Mouse (Mus musculus): ENCODE results near the gene Col4a5. TPM values are rescaled to one million over a fixed set of nuclear protein-coding genes. Genes with fewer than 3 reads are reported as not detected.

Gene Col4a5
- total RNA-seq (2014; rRNA removed) (2.5 and 3.2 TPM in 2 replicates), polyA plus RNA-seq (2012; rRNA removed) (0.58 and 0.94 TPM in 2 replicates)

- no peaks in the 10 kb centered on the region for H3K36me3 ChIP-seq (ENCODE audit: control insufficient read depth, insufficient read depth, low read length)
- TF ChIP-seq CTCF (IDR thresholded peaks at IDR 0.05; ENCODE audit: low read depth, low read length) (no peak), POLR2A (IDR thresholded peaks at IDR 0.05; ENCODE audit: extremely low read depth, insufficient read depth, low read length) (no peak)
- peak; percentile 41 for DNase-seq (ENCODE audit: extremely low read depth, low read depth, low spot score)
- H3K9ac ChIP-seq (ENCODE audit: low read depth, low read length), result peak within 1 kb of the TSS; percentile 58
- no peaks in the 10 kb centered on the region for H3K27me3 ChIP-seq (ENCODE audit: control insufficient read depth, insufficient read depth, low read length)
- H3K79me2 ChIP-seq (ENCODE audit: control insufficient read depth, insufficient read depth, low read length), result no peaks in the 10 kb centered on the region
- H3K4me1 ChIP-seq (ENCODE audit: control insufficient read depth, insufficient read depth, low read length), result no peaks in the 10 kb centered on the region
- 2% methylated on average over 13 of the region's 13 CpGs for WGBS
- H3K27ac ChIP-seq (replicated peaks; ENCODE audit: insufficient read depth, low read depth, low read length), result no peak within 1 kb of the TSS
- H3K4me3 ChIP-seq (ENCODE audit: insufficient read depth, low read depth, low read length), result peak within 1 kb of the TSS; percentile 68
Measured at GRCm38 (mm10) chrX:141475110-141475509, at the start of gene Col4a5. TSS of gene Col4a5 (plus strand) at chrX:141475385.

GRCm38 (mm10) chrX:141436780-141437179 is 38.4 kb upstream of the Col4a5 start:
- H3K27me3 ChIP-seq (ENCODE audit: control insufficient read depth, insufficient read depth, low read length), result no peaks in the 10 kb centered on the region
- H3K27ac ChIP-seq (replicated peaks; ENCODE audit: insufficient read depth, low read depth, low read length), result no peak overlapping the region
- H3K9ac ChIP-seq (ENCODE audit: low read depth, low read length), result no peak overlapping the region
- H3K4me3 ChIP-seq (ENCODE audit: insufficient read depth, low read depth, low read length), result no peak overlapping the region
- H3K4me1 ChIP-seq (ENCODE audit: control insufficient read depth, insufficient read depth, low read length), result no peaks in the 10 kb centered on the region
- H3K36me3 ChIP-seq (ENCODE audit: control insufficient read depth, insufficient read depth, low read length), result no peaks in the 10 kb centered on the region
- WGBS, result 76% methylated on average over 6 of the region's 6 CpGs
- no peak for TF ChIP-seq POLR2A (IDR thresholded peaks at IDR 0.05; ENCODE audit: extremely low read depth, insufficient read depth, low read length)
- no peak for TF ChIP-seq CTCF (IDR thresholded peaks at IDR 0.05; ENCODE audit: low read depth, low read length)
- no peaks in the 10 kb centered on the region for H3K79me2 ChIP-seq (ENCODE audit: control insufficient read depth, insufficient read depth, low read length)
- no peak for DNase-seq (ENCODE audit: extremely low read depth, low read depth, low spot score)

- H3K4me3 ChIP-seq (ENCODE audit: insufficient read depth, low read depth, low read length), result no peak overlapping the region
- 61% methylated on average over 2 of the region's 2 CpGs for WGBS
- no peaks in the 10 kb centered on the region for H3K36me3 ChIP-seq (ENCODE audit: control insufficient read depth, insufficient read depth, low read length)
- no peak for TF ChIP-seq POLR2A (IDR thresholded peaks at IDR 0.05; ENCODE audit: extremely low read depth, insufficient read depth, low read length)
- no peak for TF ChIP-seq CTCF (IDR thresholded peaks at IDR 0.05; ENCODE audit: low read depth, low read length)
- no peak overlapping the region for H3K9ac ChIP-seq (ENCODE audit: low read depth, low read length)
- no peaks in the 10 kb centered on the region for H3K4me1 ChIP-seq (ENCODE audit: control insufficient read depth, insufficient read depth, low read length)
- H3K27ac ChIP-seq (replicated peaks; ENCODE audit: insufficient read depth, low read depth, low read length), result no peak overlapping the region
- no peaks in the 10 kb centered on the region for H3K79me2 ChIP-seq (ENCODE audit: control insufficient read depth, insufficient read depth, low read length)
- DNase-seq (ENCODE audit: extremely low read depth, low read depth, low spot score), result no peak
- no peaks in the 10 kb centered on the region for H3K27me3 ChIP-seq (ENCODE audit: control insufficient read depth, insufficient read depth, low read length)
Measured at GRCm38 (mm10) chrX:141439423-141439822, 35.8 kb upstream of the Col4a5 start.

- H3K4me3 ChIP-seq (ENCODE audit: insufficient read depth, low read depth, low read length), result no peak overlapping the region
- no peaks in the 10 kb centered on the region for H3K79me2 ChIP-seq (ENCODE audit: control insufficient read depth, insufficient read depth, low read length)
- WGBS, result 82% methylated on average over 1 of the region's 1 CpGs
Measured at GRCm38 (mm10) chrX:141447936-141448335, 27.2 kb upstream of the Col4a5 start.

GRCm38 (mm10) chrX:141473470-141474302 is 1.5 kb upstream of the Col4a5 start, which contains the start of gene Col4a6:
TSS of gene Col4a6 (minus strand) at chrX:141474076.
- H3K36me3 ChIP-seq (ENCODE audit: control insufficient read depth, insufficient read depth, low read length), result no peaks in the 10 kb centered on the region
- H3K9ac ChIP-seq (ENCODE audit: low read depth, low read length), result no peak within 1 kb of the TSS
- TF ChIP-seq CTCF (IDR thresholded peaks at IDR 0.05; ENCODE audit: low read depth, low read length) (no peak), POLR2A (IDR thresholded peaks at IDR 0.05; ENCODE audit: extremely low read depth, insufficient read depth, low read length) (no peak)
- H3K27me3 ChIP-seq (ENCODE audit: control insufficient read depth, insufficient read depth, low read length), result no peaks in the 10 kb centered on the region
- no peak within 1 kb of the TSS for H3K27ac ChIP-seq (replicated peaks; ENCODE audit: insufficient read depth, low read depth, low read length)
- H3K79me2 ChIP-seq (ENCODE audit: control insufficient read depth, insufficient read depth, low read length), result no peaks in the 10 kb centered on the region
- WGBS, result 4% methylated on average over 16 of the region's 16 CpGs
- DNase-seq (ENCODE audit: extremely low read depth, low read depth, low spot score), result no peak
- no peaks in the 10 kb centered on the region for H3K4me1 ChIP-seq (ENCODE audit: control insufficient read depth, insufficient read depth, low read length)
- no peak within 1 kb of the TSS for H3K4me3 ChIP-seq (ENCODE audit: insufficient read depth, low read depth, low read length)

More at GRCm38 (mm10) chrX:141447936-141448335, 27.2 kb upstream of the Col4a5 start:
- Histone ChIP-seq H3K27me3 (ENCODE audit: control insufficient read depth, insufficient read depth, low read length) (no peaks in the 10 kb centered on the region), H3K27ac (replicated peaks; ENCODE audit: insufficient read depth, low read depth, low read length) (no peak overlapping the region), H3K9ac (ENCODE audit: low read depth, low read length) (no peak overlapping the region), H3K4me1 (ENCODE audit: control insufficient read depth, insufficient read depth, low read length) (no peaks in the 10 kb centered on the region), H3K36me3 (ENCODE audit: control insufficient read depth, insufficient read depth, low read length) (no peaks in the 10 kb centered on the region)
- DNase-seq (ENCODE audit: extremely low read depth, low read depth, low spot score), result no peak
- no peak for TF ChIP-seq POLR2A (IDR thresholded peaks at IDR 0.05; ENCODE audit: extremely low read depth, insufficient read depth, low read length)

Data from liver, adult 2 months (tissue).